Mouse (Mus musculus): ENCODE data around the gene Pfas. TPM values are rescaled to one million over a fixed set of nuclear protein-coding genes. Genes with fewer than 3 reads are reported as not detected.

Pfas gene
- 31.5 and 33.7 TPM in 2 replicates for polyA plus RNA-seq (2015; fragmentation: Nextera tagmentation; extraction: Ambion mirVana)

DNA sequence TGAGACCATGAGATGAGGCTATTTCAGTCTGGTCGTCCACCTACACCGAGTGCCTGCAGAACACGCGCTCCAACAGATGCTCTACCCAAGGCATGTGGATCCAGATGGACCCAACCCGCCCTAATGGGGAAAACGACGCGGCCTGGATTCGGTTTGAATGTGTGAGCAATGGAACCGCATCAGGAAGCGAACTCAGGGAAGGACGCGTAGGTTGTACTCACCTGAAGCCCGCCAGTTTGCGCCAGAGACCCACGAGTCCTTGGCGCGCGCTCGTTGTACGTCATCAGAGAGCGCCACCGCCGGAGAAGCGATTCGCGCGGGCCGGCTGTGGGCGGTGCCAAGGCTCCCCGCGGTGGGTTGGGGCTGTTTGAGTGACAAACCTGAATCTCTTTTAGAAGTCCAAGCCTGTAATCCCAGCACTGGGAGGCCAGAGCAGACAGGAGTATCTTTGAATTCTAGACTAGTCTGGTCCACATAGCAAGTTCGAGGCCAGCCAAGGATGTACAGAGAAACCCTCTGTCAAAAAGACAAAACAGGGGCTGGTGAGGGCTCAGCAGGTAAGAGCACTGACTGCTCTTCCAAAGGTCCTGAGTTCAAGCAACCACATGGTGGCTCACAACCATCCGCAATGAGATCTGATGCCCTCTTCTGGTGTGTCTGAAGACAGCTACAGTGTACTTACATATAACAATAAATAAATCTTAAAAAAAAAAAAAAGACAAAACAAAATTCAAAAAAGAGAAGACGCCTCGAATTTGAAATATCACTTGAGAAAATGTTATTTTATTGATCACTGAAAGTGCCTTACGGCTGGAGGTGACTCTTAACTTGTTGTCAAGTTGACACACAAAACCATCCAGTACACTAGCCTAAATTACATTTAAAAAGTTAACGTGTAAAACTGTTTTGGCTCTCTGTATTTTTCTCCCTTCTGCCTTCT lies at the start of gene Pfas:
Gene Pfas (minus strand): TSS at position 279 of the 940 bp plus-strand sequence.
- H3K27ac ChIP-seq, result peak within 1 kb of the TSS; percentile 64
- H3K4me3 ChIP-seq (replicated peaks), result peak within 1 kb of the TSS; percentile 67
- peak within 1 kb of the TSS; percentile 60 for H3K4me2 ChIP-seq
- H3K9me3 ChIP-seq, result no peaks in the 10 kb centered on the region
- peaks cover 4% of the 10 kb centered on the region; the same call in 1 of the 2 replicates for H3K4me1 ChIP-seq
- 8% methylated on average over 38 of the region's 38 CpGs for WGBS
- H3K36me3 ChIP-seq, result no peaks in the 10 kb centered on the region
- peak within 1 kb of the TSS; percentile 64 for H3K9ac ChIP-seq
- H3K27me3 ChIP-seq (replicated peaks), result no peaks in the 10 kb centered on the region
- ATAC-seq (ENCODE audit: insufficient read depth, low FRiP score, low read depth), result peak; percentile 88

DNA sequence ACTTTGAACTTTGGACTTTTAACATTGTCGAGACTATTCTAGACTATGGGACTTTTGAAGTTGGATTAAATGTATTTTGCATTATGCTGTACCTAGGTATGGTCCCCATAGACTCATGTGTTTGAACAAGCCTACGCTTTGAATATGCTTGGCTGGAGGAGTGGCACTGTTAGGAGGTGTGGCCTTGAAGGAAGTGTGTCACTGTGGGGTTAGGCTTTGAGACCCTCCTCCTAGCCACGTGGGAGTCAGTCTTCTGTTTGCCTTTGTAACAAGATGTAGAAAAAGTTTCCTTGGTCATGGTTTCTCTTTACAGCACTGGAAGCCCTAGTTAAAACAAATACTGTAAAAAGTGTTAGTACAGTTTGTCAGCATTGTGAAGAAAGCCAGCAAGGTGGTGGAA lies 45.6 kb upstream of the Pfas start:
- Histone ChIP-seq H3K4me3 (replicated peaks) (no peak overlapping the region), H3K9me3 (no peaks in the 10 kb centered on the region), H3K9ac (no peak overlapping the region), H3K4me1 (peaks cover 10% of the 10 kb centered on the region), H3K36me3 (peaks cover 18% of the 10 kb centered on the region; the same call in 1 of the 2 replicates), H3K27me3 (replicated peaks) (no peaks in the 10 kb centered on the region), H3K4me2 (no peak overlapping the region), H3K27ac (no peak overlapping the region)
- no peak for ATAC-seq (ENCODE audit: insufficient read depth, low FRiP score, low read depth)
- WGBS, result 60% methylated on average over 3 of the region's 3 CpGs

- Histone ChIP-seq H3K27me3 (replicated peaks) (no peaks in the 10 kb centered on the region), H3K4me1 (peaks cover 4% of the 10 kb centered on the region; the same call in 1 of the 2 replicates), H3K4me3 (replicated peaks) (no peak overlapping the region), H3K4me2 (no peak overlapping the region), H3K9me3 (no peaks in the 10 kb centered on the region), H3K36me3 (peaks cover 21% of the 10 kb centered on the region; the same call in 1 of the 2 replicates), H3K9ac (no peak overlapping the region), H3K27ac (no peak overlapping the region)
- WGBS, result 83% methylated on average over 2 of the region's 2 CpGs
- no peak for ATAC-seq (ENCODE audit: insufficient read depth, low FRiP score, low read depth)
These were observed 44.7 kb upstream of the Pfas start for GRCm38 (mm10) chr11:69052824-69053421.

DNA sequence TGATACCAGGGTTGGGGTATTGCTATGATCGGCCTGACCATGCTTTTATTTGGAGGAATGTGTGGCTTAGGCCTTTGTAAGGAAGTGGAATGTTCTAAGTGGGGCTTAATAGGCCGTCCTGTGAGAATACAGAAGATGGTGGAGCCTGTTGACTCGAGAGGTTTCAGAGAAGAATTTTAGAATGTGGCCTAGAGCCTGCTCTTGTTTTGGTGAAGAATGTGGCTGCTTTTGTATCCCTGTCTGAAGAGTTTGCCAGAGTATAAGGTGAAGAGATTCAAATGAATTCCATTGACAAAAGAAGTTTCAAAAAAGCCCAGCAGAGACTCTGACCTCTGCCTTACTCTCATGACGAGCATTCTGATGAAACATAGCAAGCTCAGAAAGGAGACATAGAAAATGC lies 43.5 kb upstream of the Pfas start:
- no peaks in the 10 kb centered on the region for H3K9me3 ChIP-seq
- H3K9ac ChIP-seq, result no peak overlapping the region
- H3K27ac ChIP-seq, result no peak overlapping the region
- 83% methylated on average over 4 of the region's 4 CpGs for WGBS
- no peak overlapping the region for H3K4me2 ChIP-seq
- no peak for ATAC-seq (ENCODE audit: insufficient read depth, low FRiP score, low read depth)
- no peak overlapping the region for H3K4me3 ChIP-seq (replicated peaks)
- peaks cover 11% of the 10 kb centered on the region; the same call in 1 of the 2 replicates for H3K4me1 ChIP-seq
- no peaks in the 10 kb centered on the region for H3K27me3 ChIP-seq (replicated peaks)
- H3K36me3 ChIP-seq, result peaks cover 21% of the 10 kb centered on the region; the same call in 1 of the 2 replicates

DNA sequence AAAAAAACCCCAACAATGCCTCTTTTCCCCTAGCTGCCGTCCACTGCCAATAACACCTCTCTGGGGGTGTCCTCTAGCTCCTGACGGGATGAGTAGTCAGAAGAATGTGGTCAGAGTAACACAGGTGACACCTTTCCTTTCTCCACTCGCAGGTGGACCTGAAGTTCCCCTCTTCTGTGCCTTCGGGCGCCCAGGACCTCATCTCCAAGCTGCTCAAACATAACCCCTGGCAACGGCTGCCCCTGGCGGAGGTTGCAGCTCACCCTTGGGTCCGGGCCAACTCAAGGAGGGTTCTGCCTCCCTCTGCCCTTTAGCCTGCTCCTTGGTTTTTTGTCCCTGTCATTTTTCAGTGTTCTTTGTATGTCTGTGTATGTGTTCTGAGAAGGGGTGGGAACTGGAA lies 42.5 kb upstream of the Pfas start:
- H3K9ac ChIP-seq, result no peak overlapping the region
- no peaks in the 10 kb centered on the region for H3K9me3 ChIP-seq
- no peak for ATAC-seq (ENCODE audit: insufficient read depth, low FRiP score, low read depth)
- peaks cover 16% of the 10 kb centered on the region; the same call in 1 of the 2 replicates for H3K4me1 ChIP-seq
- no peaks in the 10 kb centered on the region for H3K27me3 ChIP-seq (replicated peaks)
- H3K27ac ChIP-seq, result no peak overlapping the region
- peaks cover 21% of the 10 kb centered on the region; the same call in 1 of the 2 replicates for H3K36me3 ChIP-seq
- 90% methylated on average over 8 of the region's 8 CpGs for WGBS
- no peak overlapping the region for H3K4me2 ChIP-seq
- H3K4me3 ChIP-seq (replicated peaks), result no peak overlapping the region

- H3K4me3 ChIP-seq (replicated peaks), result no peak overlapping the region
- H3K4me2 ChIP-seq, result no peak overlapping the region
- peaks cover 21% of the 10 kb centered on the region; the same call in 1 of the 2 replicates for H3K36me3 ChIP-seq
- no peaks in the 10 kb centered on the region for H3K9me3 ChIP-seq
- no peak overlapping the region for H3K9ac ChIP-seq
- WGBS, result 89% methylated on average over 14 of the region's 14 CpGs
- H3K27ac ChIP-seq, result no peak overlapping the region
- H3K27me3 ChIP-seq (replicated peaks), result no peaks in the 10 kb centered on the region
- ATAC-seq (ENCODE audit: insufficient read depth, low FRiP score, low read depth), result no peak
- H3K4me1 ChIP-seq, result peaks cover 16% of the 10 kb centered on the region; the same call in 1 of the 2 replicates
These were observed 39.9 kb upstream of the Pfas start for GRCm38 (mm10) chr11:69048151-69048550.

GRCm38 (mm10) chr11:69047592-69047991 lies 39.3 kb upstream of the Pfas start:
- Histone ChIP-seq H3K9ac (0 out of 2 replicates have a peak overlapping the region, but pooled peaks have one; percentile 4), H3K27ac (no peak overlapping the region), H3K4me3 (replicated peaks) (peak overlapping the region; percentile 73), H3K4me2 (peak overlapping the region; percentile 63), H3K27me3 (replicated peaks) (no peaks in the 10 kb centered on the region), H3K9me3 (no peaks in the 10 kb centered on the region), H3K4me1 (peaks cover 16% of the 10 kb centered on the region; the same call in 1 of the 2 replicates), H3K36me3 (peaks cover 21% of the 10 kb centered on the region; the same call in 1 of the 2 replicates)
- no peak for ATAC-seq (ENCODE audit: insufficient read depth, low FRiP score, low read depth)
- WGBS, result 89% methylated on average over 12 of the region's 12 CpGs

DNA sequence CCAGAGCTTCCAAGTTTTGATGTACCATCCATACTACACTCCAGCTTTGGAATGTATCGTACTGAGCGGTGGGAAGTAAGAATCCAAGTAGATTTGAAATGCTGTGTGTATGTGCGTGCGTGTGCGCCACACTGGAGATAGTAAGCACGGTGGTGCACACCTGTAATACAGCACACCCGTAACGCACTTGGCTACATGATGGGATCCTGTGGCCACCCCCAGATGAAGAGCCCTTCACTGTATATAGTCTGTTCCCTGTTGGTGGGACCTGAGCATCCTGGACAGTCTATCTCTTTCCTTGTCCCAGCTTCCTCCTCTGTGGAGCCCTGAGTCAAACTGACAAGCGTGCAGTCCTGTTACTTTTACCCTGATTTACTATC lies 38.1 kb upstream of the Pfas start:
- WGBS, result 3% methylated on average over 9 of the region's 9 CpGs
- Histone ChIP-seq H3K27ac (peak overlapping the region; percentile 84; the same call in 1 of the 2 replicates), H3K36me3 (peaks cover 21% of the 10 kb centered on the region; the same call in 1 of the 2 replicates), H3K4me1 (peaks cover 16% of the 10 kb centered on the region; the same call in 1 of the 2 replicates), H3K4me3 (replicated peaks) (peak overlapping the region; percentile 73), H3K4me2 (peak overlapping the region; percentile 63), H3K9ac (peak overlapping the region; percentile 63; the same call in 1 of the 2 replicates), H3K27me3 (replicated peaks) (no peaks in the 10 kb centered on the region), H3K9me3 (no peaks in the 10 kb centered on the region)
- no peak for ATAC-seq (ENCODE audit: insufficient read depth, low FRiP score, low read depth)

- Histone ChIP-seq H3K36me3 (peaks cover 18% of the 10 kb centered on the region; the same call in 1 of the 2 replicates), H3K9ac (peak within 1 kb of the TSS; percentile 63; the same call in 1 of the 2 replicates), H3K27ac (peak within 1 kb of the TSS; percentile 84), H3K4me3 (replicated peaks) (peak within 1 kb of the TSS; percentile 73), H3K9me3 (no peaks in the 10 kb centered on the region), H3K27me3 (replicated peaks) (no peaks in the 10 kb centered on the region), H3K4me2 (peak within 1 kb of the TSS; percentile 63), H3K4me1 (peaks cover 16% of the 10 kb centered on the region; the same call in 1 of the 2 replicates)
- peak; percentile 79 for ATAC-seq (ENCODE audit: insufficient read depth, low FRiP score, low read depth)
- under 1% methylated on average over 54 of the region's 54 CpGs for WGBS
These were observed 37.5 kb upstream of the Pfas start, which contains the start of gene Aurkb for GRCm38 (mm10) chr11:69045531-69046394. Gene Aurkb (plus strand): TSS chr11:69045647.

- no peak overlapping the region for H3K4me3 ChIP-seq (replicated peaks)
- peaks cover 22% of the 10 kb centered on the region for H3K4me1 ChIP-seq
- peaks cover 21% of the 10 kb centered on the region for H3K36me3 ChIP-seq
- no peaks in the 10 kb centered on the region for H3K9me3 ChIP-seq
- 78% methylated on average over 5 of the region's 5 CpGs for WGBS
- H3K27me3 ChIP-seq (replicated peaks), result no peaks in the 10 kb centered on the region
- no peak overlapping the region for H3K9ac ChIP-seq
- no peak overlapping the region for H3K27ac ChIP-seq
- no peak for ATAC-seq (ENCODE audit: insufficient read depth, low FRiP score, low read depth)
- H3K4me2 ChIP-seq, result no peak overlapping the region
These were observed 29.9 kb upstream of the Pfas start for GRCm38 (mm10) chr11:69038173-69038572.

Measured in stomach, embryonic 15.5 days (tissue).